Mouse (Mus musculus): ENCODE measurements around the gene Pbx3. TPM values are rescaled to one million over a fixed set of nuclear protein-coding genes. Genes with fewer than 3 reads are reported as not detected.

The Pbx3 gene
- polyA plus RNA-seq, 1 experiment from 2014 or later: 118 TPM

GRCm38 (mm10) chr2:34135316-34135715, 237.6 kb downstream of the Pbx3 start:
- no peak for ATAC-seq (ENCODE audit: low FRiP score)
- Histone ChIP-seq H3K9me3 (replicated peaks) (no peaks in the 10 kb centered on the region), H3K4me2 (no peak overlapping the region), H3K4me1 (no peaks in the 10 kb centered on the region), H3K36me3 (no peaks in the 10 kb centered on the region), H3K9ac (replicated peaks) (no peak overlapping the region), H3K4me3 (replicated peaks) (no peak overlapping the region), H3K27me3 (replicated peaks) (no peaks in the 10 kb centered on the region), H3K27ac (replicated peaks) (no peak overlapping the region)
- 40% methylated on average over 7 of the region's 7 CpGs for WGBS

- peaks cover 13% of the 10 kb centered on the region for H3K4me1 ChIP-seq
- H3K4me2 ChIP-seq: no peak overlapping the region
- H3K9me3 ChIP-seq (replicated peaks): no peaks in the 10 kb centered on the region
- no peak for ATAC-seq (ENCODE audit: low FRiP score)
- 97% methylated on average over 1 of the region's 1 CpGs for WGBS
- H3K27ac ChIP-seq (replicated peaks): no peak overlapping the region
- no peak overlapping the region for H3K9ac ChIP-seq (replicated peaks)
- H3K4me3 ChIP-seq (replicated peaks): no peak overlapping the region
- H3K36me3 ChIP-seq: no peaks in the 10 kb centered on the region
- no peaks in the 10 kb centered on the region for H3K27me3 ChIP-seq (replicated peaks)
Observed at GRCm38 (mm10) chr2:34132751-34133150, 240.2 kb downstream of the Pbx3 start.

DNA sequence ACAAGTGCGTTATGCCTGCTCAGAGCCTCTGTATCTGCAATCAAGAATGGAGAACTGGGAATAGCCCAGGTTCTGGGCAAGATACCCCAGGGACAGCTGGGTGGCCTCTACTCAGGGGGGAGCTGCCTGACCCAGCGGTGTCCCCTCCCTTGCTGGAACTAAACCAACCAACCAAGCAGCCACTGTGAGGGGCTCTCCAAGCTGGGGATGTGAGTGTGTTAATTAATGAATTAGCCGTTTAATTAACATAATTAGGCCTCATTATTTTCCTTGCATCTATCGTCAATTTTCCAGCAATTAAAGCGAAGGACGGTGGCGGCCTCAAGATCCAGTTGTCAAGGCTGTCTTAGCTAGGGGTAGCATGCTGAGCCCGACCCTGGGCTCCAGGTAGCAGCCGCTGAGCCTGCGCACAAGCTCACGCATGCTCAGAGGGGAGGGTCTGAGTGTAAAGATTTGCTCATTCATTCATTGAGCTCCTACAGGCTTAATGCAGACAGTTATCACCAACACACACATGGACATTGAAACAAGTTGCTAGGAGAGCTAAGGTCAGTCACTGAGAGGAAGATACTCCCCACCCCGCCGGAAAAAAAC, 243.2 kb downstream of the Pbx3 start:
- peaks cover 13% of the 10 kb centered on the region for H3K4me1 ChIP-seq
- 38% methylated on average over 13 of the region's 13 CpGs for WGBS
- H3K27ac ChIP-seq (replicated peaks): no peak overlapping the region
- no peaks in the 10 kb centered on the region for H3K36me3 ChIP-seq
- peak; percentile 49; the same call in 1 of the 2 replicates for ATAC-seq (ENCODE audit: low FRiP score)
- H3K27me3 ChIP-seq (replicated peaks): no peaks in the 10 kb centered on the region
- no peak overlapping the region for H3K9ac ChIP-seq (replicated peaks)
- H3K9me3 ChIP-seq (replicated peaks): no peaks in the 10 kb centered on the region
- H3K4me3 ChIP-seq (replicated peaks): no peak overlapping the region
- peak overlapping the region; percentile 29 for H3K4me2 ChIP-seq

DNA sequence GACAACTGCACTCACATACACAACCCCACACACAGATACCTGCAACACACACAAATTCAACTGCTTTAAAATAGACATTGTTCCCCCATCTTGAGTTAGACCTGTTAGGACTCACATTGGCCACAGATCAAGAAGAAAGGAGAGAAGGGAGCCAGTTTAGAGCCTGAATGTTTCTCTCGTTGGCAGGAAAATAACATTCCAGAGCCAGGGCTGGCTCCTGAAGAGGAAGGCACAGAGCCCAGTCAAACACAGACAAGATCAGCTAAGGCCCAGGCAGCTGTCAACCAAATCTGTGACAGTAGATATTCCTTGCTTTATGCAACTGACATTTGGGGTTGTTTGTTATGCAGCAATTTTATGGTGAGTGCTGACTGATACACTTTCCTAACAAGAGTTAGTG, 245.1 kb downstream of the Pbx3 start:
- peaks cover 13% of the 10 kb centered on the region for H3K4me1 ChIP-seq
- 71% methylated on average over 1 of the region's 1 CpGs for WGBS

GRCm38 (mm10) chr2:34123896-34124295, 249.0 kb downstream of the Pbx3 start:
- no peak overlapping the region for H3K4me2 ChIP-seq
- H3K4me3 ChIP-seq (replicated peaks): no peak overlapping the region
- H3K9ac ChIP-seq (replicated peaks): no peak overlapping the region
- no peaks in the 10 kb centered on the region for H3K27me3 ChIP-seq (replicated peaks)
- H3K27ac ChIP-seq (replicated peaks): no peak overlapping the region
- 55% methylated on average over 12 of the region's 12 CpGs for WGBS
- no peaks in the 10 kb centered on the region for H3K36me3 ChIP-seq
- 0 out of 2 replicates have a peak, but pooled peaks cover 1% of the 10 kb centered on the region for H3K4me1 ChIP-seq
- no peak for ATAC-seq (ENCODE audit: low FRiP score)
- H3K9me3 ChIP-seq (replicated peaks): no peaks in the 10 kb centered on the region

More for the DNA sequence above, 245.1 kb downstream of the Pbx3 start:
- Histone ChIP-seq H3K9ac (replicated peaks) (no peak overlapping the region), H3K27me3 (replicated peaks) (no peaks in the 10 kb centered on the region), H3K9me3 (replicated peaks) (no peaks in the 10 kb centered on the region), H3K4me2 (no peak overlapping the region), H3K36me3 (no peaks in the 10 kb centered on the region), H3K27ac (replicated peaks) (no peak overlapping the region), H3K4me3 (replicated peaks) (no peak overlapping the region)
- ATAC-seq (ENCODE audit: low FRiP score): no peak

Other genes with a start within 250 kb of the Pbx3 start
- 87.4 and 94.3 TPM in 2 replicates for gene Mapkap1, start 33.6 kb upstream of the Pbx3 start, polyA plus RNA-seq (2015; fragmentation: Nextera tagmentation; extraction: Ambion mirVana)

Measured in neural tube, embryonic 15.5 days (tissue).